Mouse (Mus musculus): Measurements from ENCODE around the gene Pomgnt1.
A peak's percentile ranks its signal among the peaks of the same experiment; 100 is the strongest.

Gene Pomgnt1

DNA sequence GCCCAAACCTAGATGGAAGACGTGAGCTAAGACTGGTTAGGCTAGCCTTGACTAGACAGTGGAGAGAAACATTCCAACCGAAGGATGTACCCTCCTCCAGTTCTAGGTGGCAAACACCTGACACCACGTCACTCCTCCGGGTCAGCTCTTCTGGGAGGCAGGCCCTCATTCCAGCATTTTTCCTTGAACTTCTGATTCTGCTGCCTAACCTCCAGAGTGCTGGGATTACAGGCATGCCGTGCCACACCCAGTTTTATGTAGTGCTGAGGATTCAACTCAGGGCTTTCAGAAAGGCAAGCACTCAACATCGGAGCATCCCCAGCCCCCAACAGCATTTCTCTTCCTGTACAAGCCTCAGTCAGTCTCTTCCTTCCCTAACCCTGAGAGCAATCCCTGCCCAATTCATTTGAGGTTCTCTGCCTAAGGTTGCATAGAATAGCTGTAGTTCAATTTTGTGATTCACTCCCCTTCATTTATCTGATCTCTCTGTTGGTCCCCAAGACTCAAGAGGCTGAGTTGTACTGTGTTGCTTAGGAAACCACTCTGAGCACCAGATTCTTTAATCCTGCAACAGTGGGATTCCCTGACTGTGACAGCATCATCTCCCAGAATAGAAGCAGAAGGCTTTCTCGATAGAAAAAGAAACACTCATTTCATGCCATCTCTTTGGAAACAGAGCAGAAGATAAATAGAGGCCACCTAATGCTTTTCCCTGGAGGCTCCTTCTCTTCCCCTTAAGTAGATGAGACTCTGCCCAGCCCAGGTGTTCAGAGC, 17.3 kb downstream of the Pomgnt1 start:
- no peak for DNase-seq

DNA sequence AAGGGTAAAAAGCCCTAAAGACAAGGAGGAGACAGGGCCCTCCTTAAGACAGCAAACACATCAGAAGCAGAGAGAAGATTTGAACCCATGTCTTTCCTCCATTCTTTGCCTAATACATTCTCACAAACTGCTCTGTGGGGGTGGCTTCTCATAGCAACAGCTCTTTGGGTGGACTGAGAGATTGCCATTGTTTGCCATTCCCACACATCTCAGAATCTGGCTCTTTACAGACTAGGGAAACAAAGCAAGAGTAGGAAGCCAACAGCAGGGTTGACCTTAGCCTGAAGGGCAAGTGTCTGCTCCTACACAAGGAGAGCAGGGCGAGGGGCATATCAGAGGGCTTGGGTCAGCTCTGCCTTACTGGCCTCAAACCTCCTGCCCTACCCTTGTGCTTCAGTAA, 18.1 kb downstream of the Pomgnt1 start:
- no peak for DNase-seq

DNA sequence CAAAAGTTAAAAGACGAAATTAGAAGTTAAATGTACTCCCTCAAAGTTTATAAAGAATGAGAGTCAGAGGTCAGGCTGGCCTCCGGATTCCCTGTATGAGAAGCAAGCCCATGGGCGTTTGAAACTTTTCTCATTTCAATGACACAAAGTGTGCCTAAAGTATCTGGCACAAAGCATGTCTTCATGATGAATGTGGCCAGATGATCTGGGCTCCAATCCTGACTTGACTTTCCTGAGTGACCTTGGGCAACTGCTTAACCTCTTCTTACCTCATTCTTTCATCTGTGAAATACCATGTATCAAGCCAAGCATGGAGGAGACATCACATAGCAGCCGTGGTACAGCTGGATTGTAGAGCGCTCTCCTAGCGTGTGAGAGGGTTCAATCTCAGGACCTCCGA, 18.6 kb downstream of the Pomgnt1 start:
- no peak for DNase-seq

DNA sequence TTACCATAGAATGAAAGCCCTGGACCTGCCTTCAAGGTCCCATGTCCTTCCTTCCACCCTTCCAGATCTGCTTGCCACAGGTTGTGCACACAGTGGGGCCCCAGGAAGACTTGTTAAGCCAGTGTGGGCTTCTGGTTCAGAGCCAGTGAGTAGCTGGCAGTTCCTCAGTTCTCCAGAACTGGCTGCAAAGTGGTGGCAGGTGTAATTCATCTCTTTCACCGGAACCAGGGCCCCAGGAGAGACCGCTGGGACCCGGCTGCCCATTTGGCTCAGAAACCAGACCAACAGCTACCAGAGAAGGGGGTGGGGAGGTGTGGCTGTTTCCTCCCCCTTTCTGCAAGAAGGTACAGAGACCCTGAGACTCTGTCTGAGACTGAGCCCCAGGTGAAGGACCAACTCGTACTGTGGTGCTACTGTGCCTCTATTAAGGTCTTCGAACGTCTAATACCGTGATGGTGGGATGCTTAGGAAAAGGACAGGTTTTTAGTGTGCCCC, 19.7 kb downstream of the Pomgnt1 start:
- DNase-seq: no peak

DNA sequence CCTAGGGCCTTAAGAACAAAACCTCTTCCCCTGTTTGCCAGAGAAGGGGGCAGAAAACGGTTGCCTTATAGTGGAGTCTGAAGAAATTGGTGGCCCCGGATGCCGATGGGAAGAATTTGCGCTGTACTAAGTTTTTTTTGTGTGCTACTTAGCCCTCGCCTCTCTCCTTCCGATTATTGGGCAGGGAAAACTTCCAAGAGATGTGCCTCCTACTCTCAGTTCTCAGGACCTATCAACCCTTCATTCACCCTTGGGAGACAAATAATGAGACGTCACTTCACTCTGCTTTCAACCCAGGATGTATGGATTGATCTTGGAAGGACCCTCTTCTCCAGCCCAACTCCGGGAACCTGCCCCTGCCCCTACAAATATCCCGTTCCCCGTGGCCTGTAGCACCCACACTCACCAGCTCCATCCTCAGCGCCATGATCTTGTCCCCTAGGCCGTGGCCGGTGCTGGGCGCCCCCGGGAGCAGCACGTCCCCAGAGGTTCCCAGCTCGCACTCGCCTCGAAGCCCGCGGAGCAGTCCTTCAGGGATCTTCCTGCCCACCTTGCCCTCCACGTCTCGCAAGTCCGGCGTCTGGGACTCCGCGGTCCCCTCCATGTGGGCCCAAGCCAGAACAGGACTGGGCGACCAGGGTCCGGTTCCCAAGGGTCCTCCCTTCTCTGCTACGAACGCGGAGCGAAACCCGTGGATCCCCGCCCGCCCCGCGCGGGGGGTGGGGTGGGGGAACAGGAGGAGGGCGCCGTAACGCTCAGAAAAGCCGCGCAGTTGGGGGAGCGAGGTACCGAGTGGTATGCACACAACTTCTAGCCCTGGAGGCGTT, 20.5 kb downstream of the Pomgnt1 start:
- DNase-seq: peak; percentile 31 to 34

DNA sequence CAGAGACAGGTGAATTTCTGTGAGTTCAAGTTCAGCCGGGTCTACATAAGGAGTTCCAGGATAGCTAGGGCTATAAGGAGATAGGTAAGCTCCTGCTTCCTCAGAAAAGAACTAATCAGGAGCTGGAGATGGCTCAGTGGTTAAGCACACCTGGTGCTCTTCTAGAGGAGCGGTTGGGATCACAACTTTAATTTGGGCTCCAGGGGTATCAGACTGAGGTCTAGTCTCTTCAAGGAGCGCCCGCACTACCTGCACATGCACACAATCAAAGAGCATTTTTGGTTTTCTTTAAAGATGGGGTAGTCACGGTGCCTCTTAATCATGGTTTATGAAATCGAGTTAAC, 26.1 kb downstream of the Pomgnt1 start:
- DNase-seq: no peak

DNA sequence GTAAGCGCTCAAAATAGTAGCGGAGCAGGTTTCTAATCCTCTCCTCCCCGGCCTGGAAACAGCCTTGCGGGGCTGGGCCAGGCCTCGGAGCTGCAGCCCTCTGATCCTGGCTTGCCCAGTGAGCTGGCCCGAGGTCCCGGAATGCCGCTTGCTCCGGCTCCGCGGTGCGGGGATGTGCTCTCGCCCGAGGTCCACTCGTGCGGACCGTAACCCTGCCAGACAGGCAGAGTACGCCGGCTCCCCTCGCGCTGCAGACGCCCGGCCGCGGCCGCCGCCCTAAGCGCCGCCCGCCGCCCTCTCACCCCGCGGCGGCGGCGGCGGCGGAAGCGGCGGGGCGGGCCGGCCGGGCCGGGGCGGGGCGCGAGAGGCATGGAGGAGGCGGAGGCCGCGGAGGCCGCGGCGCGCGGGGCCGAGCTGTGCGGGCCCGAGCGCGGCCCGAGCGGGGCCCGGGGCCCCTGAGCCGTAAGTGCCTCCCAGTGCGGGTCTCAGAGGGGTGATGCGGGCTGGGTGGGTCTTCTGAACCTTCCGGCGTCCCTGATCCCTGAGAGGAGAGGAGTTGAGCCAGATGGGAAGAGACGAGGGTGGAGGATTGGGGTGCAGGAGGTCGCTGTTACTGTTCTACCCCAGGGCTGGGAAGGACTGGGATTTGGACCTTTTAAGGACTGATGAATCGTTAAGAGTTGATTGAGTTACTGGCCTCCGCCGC, 26.7 kb downstream of the Pomgnt1 start:
- DNase-seq: peak; percentile 32 to 33

DNA sequence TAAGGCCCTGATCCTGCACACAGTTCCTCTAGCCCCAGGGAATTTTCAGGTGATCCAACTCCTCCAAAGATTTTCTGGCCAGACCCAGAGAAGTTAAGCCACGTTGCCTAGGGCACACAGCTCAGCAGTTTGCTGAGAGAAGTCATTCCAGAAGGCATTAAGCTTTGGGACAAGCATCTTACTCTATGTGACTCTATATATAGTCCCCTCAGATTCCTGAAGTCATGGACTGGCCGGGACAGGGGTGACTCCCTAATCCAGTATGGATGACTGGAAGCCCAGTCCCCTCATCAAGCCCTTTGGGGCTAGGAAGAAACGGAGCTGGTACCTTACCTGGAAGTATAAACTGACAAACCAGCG, 27.2 kb downstream of the Pomgnt1 start:
- no peak for DNase-seq

DNA sequence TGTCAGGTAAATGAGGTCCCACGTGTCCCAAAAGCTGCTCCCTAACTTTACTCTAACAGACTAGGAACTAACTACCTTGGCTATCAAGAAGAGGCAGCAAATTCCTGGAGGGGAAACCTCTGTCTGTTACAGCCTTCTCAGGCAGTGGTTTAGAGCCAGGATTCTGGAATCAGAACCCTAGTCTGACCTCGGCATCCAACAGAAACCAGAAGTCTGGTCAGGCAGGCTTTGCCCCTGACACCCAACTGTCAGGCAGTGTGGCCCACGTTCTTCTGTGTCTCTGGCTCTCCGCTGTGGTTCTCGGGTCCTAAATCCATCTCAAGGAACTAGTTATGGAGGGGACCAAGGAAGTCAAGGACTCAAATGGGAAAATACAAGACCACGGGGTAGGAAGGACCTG, 27.6 kb downstream of the Pomgnt1 start, which contains the start of gene Lurap1:
TSS of gene Lurap1 (minus strand) at position 101 of the 400 bp plus-strand sequence.
- DNase-seq: no peak

DNA sequence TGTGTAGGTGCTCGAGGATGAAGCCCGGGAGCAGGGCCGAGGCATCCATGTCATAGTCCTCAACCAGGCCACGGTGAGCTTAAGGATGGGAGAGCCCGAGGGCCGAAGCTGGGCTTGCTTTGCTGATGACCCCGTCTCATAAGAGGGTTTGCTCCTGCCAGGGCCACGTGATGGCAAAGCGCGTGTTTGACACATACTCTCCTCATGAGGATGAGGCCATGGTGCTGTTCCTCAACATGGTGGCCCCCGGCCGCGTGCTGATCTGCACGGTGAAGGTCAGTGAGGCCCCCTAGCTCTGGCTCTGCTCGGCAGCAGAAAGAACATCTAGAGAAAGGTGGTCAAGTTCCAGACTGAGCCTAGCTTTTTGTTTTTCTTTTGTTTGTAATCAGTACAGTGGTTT, 29.1 kb downstream of the Pomgnt1 start:
- DNase-seq: no peak

DNA sequence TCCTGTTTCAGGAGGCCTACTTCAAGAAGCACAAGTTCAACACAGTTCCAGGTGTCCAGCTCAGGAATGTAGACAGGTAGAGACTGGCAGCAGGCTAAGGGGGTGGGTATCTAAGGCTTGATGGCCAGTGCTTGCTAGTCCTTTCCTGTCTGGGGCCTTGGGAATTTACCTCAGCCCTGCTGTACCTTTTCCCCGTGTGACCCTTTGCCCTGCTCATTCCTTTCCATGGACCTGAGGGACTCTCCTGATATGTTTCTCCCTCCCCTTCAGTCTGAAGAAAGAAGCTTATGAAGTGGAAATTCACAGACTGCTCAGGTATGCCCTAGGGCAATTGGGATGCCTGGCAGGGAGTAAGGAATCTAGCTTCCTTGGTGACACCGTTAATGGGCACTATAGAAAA, 34.2 kb downstream of the Pomgnt1 start:
- DNase-seq: no peak

DNA sequence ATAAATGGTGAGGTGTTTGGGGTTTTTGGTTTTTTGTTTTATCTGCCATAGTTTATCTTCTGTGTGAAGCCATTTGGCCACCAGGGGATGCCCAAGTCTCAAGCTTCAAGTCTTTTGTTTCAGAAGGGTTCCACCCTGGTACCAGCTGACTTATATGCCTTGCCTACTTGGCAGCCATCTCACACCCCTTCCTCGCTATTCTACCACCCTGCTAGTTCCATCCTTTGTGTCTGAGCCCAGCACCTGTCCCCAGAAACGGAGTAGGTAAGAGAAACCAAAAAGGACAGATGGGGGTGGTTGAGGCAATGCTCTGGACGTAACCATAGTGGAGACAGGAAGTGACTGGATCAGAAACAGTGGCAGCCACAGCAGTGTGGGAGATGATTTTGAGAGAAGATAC, 36.3 kb downstream of the Pomgnt1 start:
- no peak for DNase-seq

DNA sequence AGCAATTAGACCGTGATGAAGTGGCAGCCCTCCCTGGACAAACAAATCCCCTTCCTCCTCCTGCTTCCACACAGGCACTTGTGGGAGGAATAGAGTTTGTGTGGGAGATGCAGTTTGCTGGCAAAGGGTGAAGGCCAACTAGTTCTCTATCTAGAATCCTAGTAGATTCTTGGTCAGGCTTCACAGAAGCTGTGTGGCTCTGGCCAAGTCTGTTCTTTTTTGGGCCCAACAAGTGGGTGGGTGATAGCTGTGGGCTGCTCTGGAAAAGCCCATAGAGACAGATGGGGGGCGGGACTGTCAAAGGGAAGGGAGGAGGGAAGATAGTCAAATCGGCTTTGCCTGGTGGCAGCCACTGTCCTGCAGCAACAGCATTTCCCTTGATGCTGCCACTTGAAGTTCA, 37.1 kb downstream of the Pomgnt1 start:
- no peak for DNase-seq

DNA sequence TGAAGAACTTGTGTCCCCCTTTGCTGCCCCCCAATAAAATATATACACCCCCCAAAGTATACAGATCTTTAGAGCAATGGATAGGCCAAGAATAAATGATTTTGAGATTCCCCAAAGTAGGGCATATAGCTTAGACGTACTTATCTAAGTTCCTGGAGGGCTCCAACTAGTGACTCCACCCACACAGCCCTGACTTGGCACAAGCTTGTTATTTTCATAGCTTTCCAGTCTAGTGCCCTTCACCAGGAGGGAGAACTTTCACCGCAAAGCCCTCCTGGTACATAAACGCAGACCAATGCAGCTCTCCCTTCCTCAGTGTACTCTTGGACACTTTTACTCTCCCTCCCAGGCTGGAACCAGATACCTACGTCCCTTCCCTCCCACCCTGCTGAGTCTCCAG, 38.5 kb downstream of the Pomgnt1 start:
- DNase-seq: no peak

DNA sequence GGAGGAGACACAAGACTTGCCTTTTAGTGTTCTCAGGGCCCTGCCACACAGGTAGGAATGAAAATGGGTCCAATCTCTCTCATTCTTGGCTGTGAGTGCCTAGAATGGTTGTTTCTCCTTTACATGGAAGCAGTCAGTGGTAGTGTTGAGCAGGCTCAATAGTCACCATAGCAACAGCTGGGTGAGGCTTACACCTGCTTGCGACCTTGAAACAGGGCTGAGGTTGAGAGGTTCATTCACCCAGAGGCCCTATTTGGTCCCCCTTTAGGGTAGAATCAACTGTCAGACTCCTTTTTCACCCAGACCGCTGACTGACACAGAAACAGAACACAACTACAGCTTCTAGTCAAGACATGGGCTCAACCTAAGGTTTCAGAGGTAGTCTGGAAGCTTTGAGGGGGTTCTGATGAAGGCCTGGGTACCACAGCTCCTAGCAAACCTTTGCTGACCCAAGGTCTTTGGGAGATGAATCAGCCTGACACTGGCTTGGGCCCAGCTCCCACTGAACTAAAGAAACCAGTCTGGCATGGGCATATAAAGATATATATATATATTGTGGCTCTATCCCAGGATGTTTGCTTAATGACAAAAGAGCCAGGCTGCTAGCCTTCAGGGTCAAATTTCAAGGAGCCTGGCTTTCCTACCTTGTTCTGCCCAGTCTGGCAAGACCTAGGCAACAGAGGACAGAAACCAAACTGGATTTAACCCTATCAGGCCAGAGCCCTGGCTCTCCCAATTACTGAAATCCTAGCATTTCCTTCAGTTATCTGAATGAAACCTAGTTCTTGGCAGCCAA, 41.3 kb downstream of the Pomgnt1 start:
- DNase-seq: no peak

DNA sequence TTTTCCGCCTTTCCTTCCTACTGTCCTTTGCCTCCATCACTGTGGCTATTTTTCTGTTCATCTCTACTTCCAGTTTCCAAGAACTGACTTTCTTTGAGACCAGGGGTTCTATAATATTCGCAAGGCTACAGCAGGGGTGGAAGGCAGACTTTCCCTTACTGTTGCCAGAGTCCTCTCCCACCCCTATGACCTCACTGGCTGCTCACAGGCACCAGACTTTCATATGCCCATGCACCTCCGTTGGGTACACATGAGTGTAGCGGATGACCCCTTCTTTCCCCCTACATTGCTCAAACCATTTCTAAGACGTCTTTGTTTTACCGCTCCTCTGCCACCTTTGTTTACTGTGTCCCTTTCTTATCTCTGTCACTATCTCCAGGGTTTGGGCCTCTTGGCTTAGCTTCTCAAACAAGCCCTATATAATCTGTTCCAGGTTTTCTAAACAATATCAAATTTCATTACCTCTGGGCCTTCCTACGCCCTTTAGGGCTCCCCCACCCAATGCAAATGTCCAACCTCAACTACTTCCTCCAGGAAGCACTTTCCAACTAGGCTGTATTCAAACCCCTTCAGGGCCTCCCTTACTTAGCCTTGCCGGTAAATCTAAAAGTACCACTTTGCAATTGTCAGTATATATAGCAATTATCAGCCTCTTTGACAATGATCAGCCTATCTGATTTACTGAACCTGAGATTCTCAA, 42.2 kb downstream of the Pomgnt1 start:
- DNase-seq: no peak

DNA sequence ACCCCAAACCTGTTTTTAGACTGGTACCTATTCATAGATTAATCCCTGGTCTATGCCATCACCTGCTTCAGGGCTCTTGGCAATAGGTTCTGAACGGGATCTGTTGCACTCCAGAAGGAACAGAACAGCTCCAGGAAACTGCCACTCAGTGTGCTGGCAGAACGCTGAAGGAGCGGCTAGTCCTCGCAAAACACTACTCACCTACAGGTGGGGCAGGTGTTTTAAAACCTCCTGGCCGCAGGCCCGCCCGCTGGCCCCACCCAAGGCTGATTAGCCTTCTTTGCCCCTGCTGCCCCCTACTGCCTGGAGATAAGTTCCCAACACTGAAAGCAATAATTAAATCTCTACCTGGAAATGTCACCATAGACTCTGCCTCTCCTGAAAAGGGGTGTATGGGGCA, 43.8 kb downstream of the Pomgnt1 start, which contains the start of gene Tspan1:
TSS of gene Tspan1 (minus strand) at position 198 of the 400 bp plus-strand sequence.
- DNase-seq: no peak

DNA sequence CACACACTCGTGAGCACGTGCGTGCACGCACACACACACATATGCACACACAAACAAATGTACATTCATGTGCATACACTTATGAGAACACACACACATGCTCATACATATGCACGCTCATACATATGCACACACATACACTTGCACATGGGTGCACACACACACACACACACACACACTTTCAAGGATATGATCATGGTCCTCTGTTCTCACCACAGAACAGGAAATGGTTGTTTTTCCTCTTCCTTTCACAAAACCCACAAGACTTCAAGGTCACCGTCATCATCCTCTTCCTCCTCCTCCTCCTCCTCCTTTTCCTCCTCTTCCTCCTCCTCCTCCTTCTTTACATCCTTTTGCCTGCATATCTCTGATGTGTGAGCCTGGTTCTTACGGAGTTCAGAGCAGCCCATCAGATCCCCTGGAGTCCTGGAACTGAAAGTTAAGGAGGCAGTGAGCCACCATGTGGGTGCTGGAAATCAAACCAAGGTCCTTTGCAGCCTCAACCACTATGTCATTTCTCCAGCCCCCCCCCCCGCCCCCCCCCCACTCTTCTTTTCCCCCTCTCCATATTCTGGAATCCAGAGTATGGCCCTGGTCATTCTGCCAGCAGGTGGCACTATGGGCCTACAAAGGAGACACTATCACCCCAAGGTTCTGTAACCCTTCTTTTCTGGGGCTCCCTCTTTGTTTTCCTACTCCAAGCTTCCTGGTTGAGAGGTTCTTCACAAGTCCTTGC, 45.1 kb downstream of the Pomgnt1 start:
- DNase-seq: peak in 1 of 2 experiments; percentile 43

DNA sequence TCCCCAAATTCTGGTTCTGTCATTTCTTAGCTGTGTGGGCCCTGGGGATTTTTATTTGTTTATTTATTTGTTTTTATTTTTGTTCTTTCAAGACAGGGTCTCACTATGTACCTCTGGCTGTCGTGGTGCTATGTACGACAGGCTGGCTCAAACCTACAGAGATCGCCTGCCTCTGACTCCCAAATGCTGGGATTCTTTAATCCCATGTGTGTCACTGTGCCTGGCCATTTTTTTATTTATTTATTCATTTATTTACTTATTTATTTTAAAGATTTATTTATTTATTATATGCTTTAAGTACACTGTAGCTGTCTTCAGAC, 45.7 kb downstream of the Pomgnt1 start:
- DNase-seq: no peak

DNA sequence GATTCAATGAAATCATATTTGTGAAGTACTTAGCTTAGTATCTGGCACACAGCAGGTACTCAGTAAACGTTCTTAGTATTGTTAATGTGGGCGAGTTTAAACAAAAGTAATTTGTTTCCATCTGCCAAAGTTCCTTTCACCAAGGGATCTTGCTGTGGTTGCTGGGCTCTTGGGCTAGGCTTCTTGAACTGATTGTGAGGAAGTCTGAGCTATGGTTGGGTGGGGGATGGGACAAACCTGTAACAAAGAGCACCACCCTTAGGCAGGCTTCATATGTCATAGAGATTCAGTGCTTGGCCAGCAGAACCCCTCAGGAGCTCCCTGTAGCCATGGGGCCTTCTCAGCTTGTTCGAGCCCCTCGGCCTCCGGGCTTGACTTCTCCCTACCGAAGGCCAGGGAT, 49.4 kb downstream of the Pomgnt1 start, which contains the start of the genes 1700042G07Rik and Gm49337:
TSS of gene 1700042G07Rik (plus strand) at position 301 of the 400 bp plus-strand sequence.
TSS of gene Gm49337 (plus strand) at position 313 of the 400 bp plus-strand sequence.
- no peak for DNase-seq

DNA sequence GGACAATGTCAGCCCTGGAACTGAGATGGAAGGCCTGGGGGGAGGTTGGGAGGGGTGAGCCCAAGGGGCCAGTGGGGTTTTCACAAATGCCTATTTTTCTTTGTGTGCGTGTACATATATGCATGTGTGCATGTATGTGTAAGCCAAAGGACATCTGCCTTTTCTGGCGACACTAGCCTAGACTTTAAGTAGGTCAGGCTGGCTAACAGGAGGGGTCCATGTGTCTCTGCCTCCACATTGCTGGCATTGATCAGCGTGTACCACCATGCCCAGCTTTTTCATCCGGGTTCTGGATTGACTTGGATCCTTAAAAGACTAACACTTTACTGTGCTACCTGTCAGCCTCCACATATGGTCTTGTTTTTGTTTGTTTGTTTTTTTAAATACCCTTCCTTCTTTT, 50.1 kb downstream of the Pomgnt1 start:
- DNase-seq: no peak
